Mouse (Mus musculus) spleen, adult 2 months (tissue): ENCODE measurements around the gene Neu1. TPM values are rescaled to one million over a fixed set of nuclear protein-coding genes. Genes with fewer than 3 reads are reported as not detected.

Source experiments
- DNase-seq, 2 experiments: peaks; one replicate each; pipeline versions ENCODE4 v3.0.0 to v3.0.0-alpha.2; 2012 to 2021; ENCODE audit warnings: low spot score in 2 of 2, low read depth in 1 of 2
- H3K27ac ChIP-seq: fragments of 200-500 bp; 2 replicates; pipeline ENCODE4 v1.5.1; 2012; ENCODE audit warnings: low read length, inconsistent platforms; ENCODE audit not compliant: insufficient read depth
- H3K27me3 ChIP-seq: fragments of 200-500 bp; 2 replicates; pipeline ENCODE4 v1.6.1; 2012; ENCODE audit warnings: mild to moderate bottlenecking, moderate library complexity, low read length, inconsistent platforms; ENCODE audit not compliant: control insufficient read depth, insufficient read depth
- H3K36me3 ChIP-seq: fragments of 200-500 bp; 2 replicates; pipeline ENCODE4 v1.6.1; 2012; ENCODE audit warnings: mild to moderate bottlenecking, low read length, inconsistent platforms; ENCODE audit not compliant: control insufficient read depth, insufficient read depth
- H3K4me1 ChIP-seq: fragments of 200-500 bp; 2 replicates; pipeline ENCODE4 v1.6.1; 2011; ENCODE audit warnings: inconsistent platforms; ENCODE audit not compliant: control insufficient read depth, insufficient read depth, insufficient read length
- H3K4me3 ChIP-seq: fragments of 200-500 bp; 2 replicates; pipeline ENCODE4 v1.5.1; 2011; ENCODE audit warnings: mild to moderate bottlenecking, inconsistent platforms; ENCODE audit not compliant: insufficient read depth, insufficient read length; ENCODE audit errors: extremely low read depth
- CTCF ChIP-seq: fragments of 200-500 bp; IDR thresholded peaks from 2 replicates; pipeline ENCODE4 v1.5.1; 2011; ENCODE audit warnings: mild to moderate bottlenecking, inconsistent platforms; ENCODE audit not compliant: insufficient read depth, insufficient read length, insufficient replicate concordance; ENCODE audit errors: extremely low read depth
- POLR2A ChIP-seq: fragments of 200-500 bp; IDR thresholded peaks from 2 replicates; pipeline ENCODE4 v1.6.1; 2011; ENCODE audit warnings: low read depth, low read length, inconsistent platforms
- WGBS: fragments of 180-500 bp; shearing (Covaris S2); methylation state at CpG from one replicate; pipeline ENCODE4 v1.1.7; 2018; 5-methylcytosine and 5-hydroxymethylcytosine counted together
- polyA plus RNA-seq: library from polyadenylated mRNA; depleted of rRNA; stranded (reverse); fragments of >200 nt; gene quantifications from 2 replicates; pipeline ENCODE4 v1.2.3, GENCODE M21; 2012; rRNA removed

Gene Neu1
- polyA plus RNA-seq, 1 experiment: 45.8 TPM

DNA sequence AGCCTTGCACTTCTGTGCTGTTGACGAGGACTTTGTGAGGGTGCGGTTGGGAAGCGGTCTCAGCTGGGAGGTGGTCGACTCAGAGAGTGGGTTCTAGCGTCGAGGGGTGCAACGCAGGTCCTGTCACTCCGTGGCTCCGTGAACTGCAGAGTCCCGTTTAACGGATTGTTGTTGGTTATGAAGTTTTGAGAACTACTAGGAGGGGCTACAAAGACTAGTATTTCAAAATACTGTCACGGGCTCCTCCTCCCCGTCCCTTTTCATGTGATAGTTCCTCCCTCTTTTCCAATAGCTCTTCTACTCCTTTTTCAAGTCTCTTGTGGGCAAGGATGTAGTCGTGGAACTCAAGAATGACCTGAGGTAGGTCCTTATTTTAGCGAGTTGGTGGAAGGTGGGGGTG, 51.3 kb downstream of the Neu1 start:
- H3K36me3 ChIP-seq: peaks cover 7% of the 10 kb centered on the region; the same call in 1 of the 2 replicates
- H3K27me3 ChIP-seq: no peaks in the 10 kb centered on the region
- TF ChIP-seq CTCF: no peak
- no peak for TF ChIP-seq POLR2A
- DNase-seq: no peak
- H3K27ac ChIP-seq: peak overlapping the region; percentile 99; the same call in 1 of the 2 replicates
- peak overlapping the region; percentile 99 for H3K4me3 ChIP-seq
- under 1% methylated on average over 15 of the region's 15 CpGs for WGBS
- peaks cover 4% of the 10 kb centered on the region; the same call in 1 of the 2 replicates for H3K4me1 ChIP-seq

DNA sequence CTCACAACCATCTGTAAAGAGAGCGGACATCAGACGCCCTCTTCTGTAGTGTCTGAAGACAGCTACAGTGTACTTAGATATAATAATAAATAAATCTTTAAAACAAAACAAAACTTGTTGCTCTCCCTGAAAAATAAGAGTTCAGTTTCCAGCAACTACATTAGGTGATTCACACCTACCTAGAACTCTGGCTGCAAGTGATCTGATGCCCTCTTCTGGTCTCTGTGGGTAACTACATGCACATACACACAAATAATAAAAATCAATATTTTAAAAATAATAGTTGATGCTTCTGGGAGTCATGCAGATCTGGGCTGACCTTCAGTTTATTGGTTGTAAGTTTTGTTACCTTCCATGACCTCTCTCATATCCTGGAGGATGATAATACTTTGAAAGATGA, 53.2 kb downstream of the Neu1 start:
- peak; percentile 12; the same call in 1 of the 2 replicates for TF ChIP-seq CTCF
- TF ChIP-seq POLR2A: no peak
- no peak for DNase-seq
- 82% methylated on average over 2 of the region's 2 CpGs for WGBS

More for the DNA sequence above, 53.2 kb downstream of the Neu1 start:
- Histone ChIP-seq H3K36me3 (peaks cover 7% of the 10 kb centered on the region; the same call in 1 of the 2 replicates), H3K27ac (no peak overlapping the region), H3K4me1 (peaks cover 4% of the 10 kb centered on the region; the same call in 1 of the 2 replicates), H3K4me3 (no peak overlapping the region), H3K27me3 (no peaks in the 10 kb centered on the region)

Other genes starting within 250 kb of the Neu1 start
- gene C4b, start 187.4 kb upstream of the Neu1 start, polyA plus RNA-seq: 63.4 and 68.8 TPM in 2 replicates
- gene Cyp21a1, start 126.7 kb upstream of the Neu1 start, polyA plus RNA-seq: 3.7 and 5.4 TPM in 2 replicates
- gene Stk19, start 94.3 kb upstream of the Neu1 start, polyA plus RNA-seq: 31.6 and 37.7 TPM in 2 replicates
- 54.2 and 68.3 TPM in 2 replicates for gene Dxo, start 94.2 kb upstream of the Neu1 start, polyA plus RNA-seq
- 81.7 and 110 TPM in 2 replicates for gene Skiv2l, start 81.0 kb upstream of the Neu1 start, polyA plus RNA-seq
- gene Nelfe, start 80.9 kb upstream of the Neu1 start, polyA plus RNA-seq: 14.1 and 15.0 TPM in 2 replicates
- gene Cfb, start 68.7 kb upstream of the Neu1 start, polyA plus RNA-seq: 22.8 and 25.3 TPM in 2 replicates
- 12.0 and 13.1 TPM in 2 replicates for gene Zbtb12, start 51.8 kb upstream of the Neu1 start, polyA plus RNA-seq
- gene Gm20547, start 49.2 kb upstream of the Neu1 start, polyA plus RNA-seq: 0.04 TPM in 1 of 2 replicates, not detected in the other
- 15.9 and 16.0 TPM in 2 replicates for gene C2, start 33.0 kb upstream of the Neu1 start, polyA plus RNA-seq
- 200 and 246 TPM in 2 replicates for gene Ehmt2, start 32.8 kb upstream of the Neu1 start, polyA plus RNA-seq
- gene Slc44a4, start 16.8 kb upstream of the Neu1 start, polyA plus RNA-seq: 0.05 and 0.08 TPM in 2 replicates
- 7.6 and 12.5 TPM in 2 replicates for gene Hspa1b, start 28.0 kb downstream of the Neu1 start, polyA plus RNA-seq
- not detected in 2 replicates for gene Gm20481, start 38.7 kb downstream of the Neu1 start, polyA plus RNA-seq
- gene Hspa1a, start 40.9 kb downstream of the Neu1 start, polyA plus RNA-seq: 4.2 and 6.7 TPM in 2 replicates
- 0.05 and 0.06 TPM in 2 replicates for gene Hspa1l, start 41.5 kb downstream of the Neu1 start, polyA plus RNA-seq
- 60.7 and 65.2 TPM in 2 replicates for gene Lsm2, start 50.6 kb downstream of the Neu1 start, polyA plus RNA-seq
- gene Vars, start 69.7 kb downstream of the Neu1 start, polyA plus RNA-seq: 489 and 697 TPM in 2 replicates
- gene Vwa7, start 85.3 kb downstream of the Neu1 start, polyA plus RNA-seq: 0.72 and 0.90 TPM in 2 replicates
- 7.3 and 14.7 TPM in 2 replicates for gene Sapcd1, start 96.8 kb downstream of the Neu1 start, polyA plus RNA-seq
- 8.6 and 9.5 TPM in 2 replicates for gene Msh5, start 115.5 kb downstream of the Neu1 start, polyA plus RNA-seq
- 123 and 134 TPM in 2 replicates for gene Clic1, start 118.7 kb downstream of the Neu1 start, polyA plus RNA-seq
- 18.4 and 18.9 TPM in 2 replicates for gene Ddah2, start 127.8 kb downstream of the Neu1 start, polyA plus RNA-seq
- 0.47 and 0.59 TPM in 2 replicates for gene Ly6g6c, start 134.1 kb downstream of the Neu1 start, polyA plus RNA-seq
- gene Mpig6b, start 134.9 kb downstream of the Neu1 start, polyA plus RNA-seq: 4.8 and 5.6 TPM in 2 replicates
- 0.31 and 0.39 TPM in 2 replicates for gene Ly6g6e, start 145.6 kb downstream of the Neu1 start, polyA plus RNA-seq
- 1.3 and 1.8 TPM in 2 replicates for gene Ly6g6d, start 146.8 kb downstream of the Neu1 start, polyA plus RNA-seq
- 7.8 and 9.7 TPM in 2 replicates for gene Ly6g6f, start 154.4 kb downstream of the Neu1 start, polyA plus RNA-seq
- gene Abhd16a, start 158.0 kb downstream of the Neu1 start, polyA plus RNA-seq: 119 and 154 TPM in 2 replicates
- gene Ly6g5c, start 177.0 kb downstream of the Neu1 start, polyA plus RNA-seq: not detected in 2 replicates
- gene Ly6g5b, start 184.2 kb downstream of the Neu1 start, polyA plus RNA-seq: 2.4 and 2.9 TPM in 2 replicates
- gene Gpank1, start 190.2 kb downstream of the Neu1 start, polyA plus RNA-seq: 20.9 and 29.9 TPM in 2 replicates
- gene Csnk2b, start 190.8 kb downstream of the Neu1 start, polyA plus RNA-seq: 176 and 238 TPM in 2 replicates
- 6.8 and 10.0 TPM in 2 replicates for gene D17H6S53E, start 195.1 kb downstream of the Neu1 start, polyA plus RNA-seq
- 0.12 and 0.18 TPM in 2 replicates for gene Apom, start 200.8 kb downstream of the Neu1 start, polyA plus RNA-seq
- 166 and 202 TPM in 2 replicates for gene Bag6, start 203.9 kb downstream of the Neu1 start, polyA plus RNA-seq
- 362 and 462 TPM in 2 replicates for gene Prrc2a, start 233.6 kb downstream of the Neu1 start, polyA plus RNA-seq
- 8.3 and 10.2 TPM in 2 replicates for gene Aif1, start 244.8 kb downstream of the Neu1 start, polyA plus RNA-seq